Mouse (Mus musculus): ENCODE measurements around the gene Slc6a6.

DNA sequence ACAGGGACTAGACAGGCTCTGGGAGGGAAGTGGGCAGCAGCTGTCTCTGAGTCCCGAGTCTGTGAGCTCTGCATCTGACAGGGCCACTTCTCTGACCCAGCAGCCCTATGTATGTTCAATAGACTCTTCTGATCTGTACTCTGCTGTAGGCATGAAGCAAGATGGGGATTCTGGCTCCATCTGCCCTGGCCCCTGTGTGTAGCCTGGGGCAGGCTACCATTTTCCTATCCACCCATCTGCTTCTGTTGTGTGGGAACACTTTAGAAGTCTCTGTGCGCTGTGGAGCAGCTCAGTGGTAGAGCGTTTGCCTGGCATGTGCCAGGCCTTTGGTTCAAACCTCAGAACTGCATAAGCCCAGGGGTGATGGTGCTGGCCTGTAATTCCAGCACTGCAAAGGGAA is 34.8 kb downstream of the Slc6a6 start:
- TF ChIP-seq CTCF (IDR thresholded peaks at IDR 0.05; ENCODE audit: low read depth) (no peak), EP300 (IDR thresholded peaks at IDR 0.05; ENCODE audit: low read depth) (no peak)
